In genomic region chr17:13739981-13740380, GRCm38 (mm10) we compare ENCODE assay signal across 25 mouse cellular contexts. TPM values are rescaled to one million over a fixed set of nuclear protein-coding genes. Genes with fewer than 3 reads are reported as not detected.
A peak's percentile ranks its signal among the peaks of the same experiment; 100 is the strongest.
DNase-seq lines count a peak whose midpoint lies in the region; ATAC-seq lines count a peak whose summit lies in the region.
"Had no signal": no experiment of that assay in that cellular context is flagged by ENCODE, and none has a peak within 500 bp of the region (broad histone marks: within the 10 kb centered on the region; RNA-seq: fewer than 3 reads in every experiment).

No protein-coding gene starts in this region.

- ATAC-seq in heart, embryonic 13.5 days (ENCODE audit: extremely low read depth, insufficient number of reproducible peaks, low FRiP score, low TSS enrichment): no peak
- ATAC-seq in lung, embryonic 15.5 days (ENCODE audit: borderline replicate concordance, extremely low read depth, low FRiP score, low TSS enrichment): no peak
- ATAC-seq in stomach, embryonic 16.5 days (ENCODE audit: insufficient read depth, low FRiP score): no peak
- ATAC-seq: forebrain, embryonic 13.5 days; forebrain, embryonic 16.5 days; hindbrain, postnatal 0 days; inflammation-experienced regulatory T-cells, adult 6 months; intestine, embryonic 16.5 days; Patski had no signal

- H3K4me3 ChIP-seq in heart, embryonic 13.5 days: no peak overlapping the region
- H3K4me3 ChIP-seq in lung, embryonic 15.5 days: no peak overlapping the region
- H3K4me3 ChIP-seq in stomach, embryonic 16.5 days (replicated peaks; ENCODE audit: low read length): no peak overlapping the region
- H3K4me3 ChIP-seq: forebrain, embryonic 10.5 days; forebrain, embryonic 13.5 days; heart, embryonic 15.5 days had no signal

- H3K9me3 ChIP-seq in heart, embryonic 13.5 days: no peaks in the 10 kb centered on the region
- H3K9me3 ChIP-seq in lung, embryonic 15.5 days: no peaks in the 10 kb centered on the region
- no peaks in the 10 kb centered on the region for H3K9me3 ChIP-seq in stomach, embryonic 16.5 days (replicated peaks; ENCODE audit: control insufficient read depth, low read length)
- H3K9me3 ChIP-seq: forebrain, embryonic 10.5 days; forebrain, embryonic 13.5 days; heart, embryonic 15.5 days had no signal

- DNase-seq in heart, adult 11 months: peak; percentile 51
- DNase-seq in heart, adult 8-10 months (ENCODE audit: low spot score): no peak
- DNase-seq in heart, postnatal 10 days: no peak
- no peak for DNase-seq in lung, postnatal 10 days
- DNase-seq in liver: no peak
- DNase-seq: adrenal gland, postnatal 10 days; adrenal gland, postnatal 36 days; B cell, adult 2 months; cerebellum, adult 18-20 months; cerebellum, adult 9-10 months; cerebellum, postnatal 14 days; gastrocnemius, postnatal 14 days had no signal

- no peaks in the 10 kb centered on the region for H3K27me3 ChIP-seq in heart, embryonic 13.5 days (replicated peaks)
- H3K27me3 ChIP-seq in lung, embryonic 15.5 days: no peaks in the 10 kb centered on the region
- H3K27me3 ChIP-seq in stomach, embryonic 16.5 days (ENCODE audit: control insufficient read depth, insufficient read depth, low read length): no peaks in the 10 kb centered on the region
- H3K27me3 ChIP-seq: forebrain, embryonic 13.5 days; heart, embryonic 15.5 days; Patski had no signal

- no peak overlapping the region for H3K4me2 ChIP-seq in heart, embryonic 13.5 days
- H3K4me2 ChIP-seq in lung, embryonic 15.5 days: no peak overlapping the region
- H3K4me2 ChIP-seq in stomach, embryonic 16.5 days (ENCODE audit: low read depth, low read length): no peak overlapping the region
- H3K4me2 ChIP-seq: forebrain, embryonic 13.5 days; heart, embryonic 15.5 days; hindbrain, embryonic 14.5 days had no signal

- peaks cover 84% of the 10 kb centered on the region for H3K4me1 ChIP-seq in heart, embryonic 13.5 days
- peaks cover 66% of the 10 kb centered on the region for H3K4me1 ChIP-seq in lung, embryonic 15.5 days
- peaks cover 34% of the 10 kb centered on the region for H3K4me1 ChIP-seq in stomach, embryonic 16.5 days (ENCODE audit: control insufficient read depth, insufficient read depth, low read length)

- H3K27ac ChIP-seq in heart, embryonic 13.5 days (replicated peaks): 0 out of 2 replicates have a peak overlapping the region, but pooled peaks have one; percentile 48
- H3K27ac ChIP-seq in lung, embryonic 15.5 days: 0 out of 2 replicates have a peak overlapping the region, but pooled peaks have one; percentile 32
- peak overlapping the region; percentile 97; the same call in 1 of the 2 replicates for H3K27ac ChIP-seq in stomach, embryonic 16.5 days (ENCODE audit: low read length)
- H3K27ac ChIP-seq: forebrain, embryonic 10.5 days; forebrain, embryonic 13.5 days; hindbrain, embryonic 14.5 days; hindbrain, postnatal 0 days had no signal

- intact Hi-C loops in heart, postnatal 10 days (cut with DNase I): loop anchor here (5.0 kb wide), 2 partner anchors 38 to 58 kb away; no protein-coding TSS in a partner anchor

- 55% methylated on average over 5 of the region's 5 CpGs for WGBS in heart, embryonic 13.5 days
- 55% methylated on average over 5 of the region's 5 CpGs for WGBS in lung, embryonic 15.5 days
- 65% methylated on average over 5 of the region's 5 CpGs for WGBS in stomach, embryonic 16.5 days

- no peak overlapping the region for H3K9ac ChIP-seq in heart, embryonic 13.5 days
- no peak overlapping the region for H3K9ac ChIP-seq in lung, embryonic 15.5 days
- H3K9ac ChIP-seq in stomach, embryonic 16.5 days (ENCODE audit: low read length): no peak overlapping the region
- H3K9ac ChIP-seq: forebrain, embryonic 13.5 days; heart, embryonic 15.5 days; hindbrain, embryonic 14.5 days had no signal

- no peaks in the 10 kb centered on the region for H3K36me3 ChIP-seq in heart, embryonic 13.5 days
- no peaks in the 10 kb centered on the region for H3K36me3 ChIP-seq in lung, embryonic 15.5 days
- no peaks in the 10 kb centered on the region for H3K36me3 ChIP-seq in stomach, embryonic 16.5 days (ENCODE audit: control insufficient read depth, insufficient read depth, low read length)
- H3K36me3 ChIP-seq: forebrain, embryonic 10.5 days; G1E; heart, embryonic 15.5 days had no signal

RNA-seq across cellular contexts. Expression of gene Afdn, which starts 20.4 kb away (rescaled TPM):
- total RNA-seq in heart, adult 8-10 months (2022): 100 to 1,000 TPM in 1 of 4 experiments, 10 to 100 TPM in 3; 62.7 to 106 (median 77.6) TPM
- 54.6 and 59.0 TPM in 2 replicates for polyA plus RNA-seq in heart, embryonic 13.5 days (2015; fragmentation: Nextera tagmentation; extraction: Ambion mirVana)
- total RNA-seq in heart, postnatal 10 days (2021): 100 to 1,000 TPM; 112 to 150 TPM
- polyA plus RNA-seq in lung, embryonic 15.5 days (2015; fragmentation: Nextera tagmentation; extraction: Ambion mirVana): 111 and 114 TPM in 2 replicates
- 59.7 and 63.7 TPM in 2 replicates for polyA plus RNA-seq in stomach, embryonic 16.5 days (2015; fragmentation: Nextera tagmentation; extraction: Ambion mirVana)

RNA-seq across cellular contexts. Expression of gene Tcte2, which starts 21.6 kb away (rescaled TPM):
- total RNA-seq in heart, adult 8-10 months (2022): 1 to 10 TPM; 6.0 to 7.6 (median 6.3) TPM
- polyA plus RNA-seq in heart, embryonic 13.5 days (2015; fragmentation: Nextera tagmentation; extraction: Ambion mirVana): 4.4 and 4.7 TPM in 2 replicates
- 1 to 10 TPM; 4.0 to 4.2 TPM for total RNA-seq in heart, postnatal 10 days (2021)
- 3.1 and 5.1 TPM in 2 replicates for polyA plus RNA-seq in lung, embryonic 15.5 days (2015; fragmentation: Nextera tagmentation; extraction: Ambion mirVana)
- 5.9 and 6.2 TPM in 2 replicates for polyA plus RNA-seq in stomach, embryonic 16.5 days (2015; fragmentation: Nextera tagmentation; extraction: Ambion mirVana)
- polyA plus RNA-seq: G1E; inflammation-experienced regulatory T-cells, adult 6 months had no signal

Comparison
In these comparisons a context has a peak if more than half of its experiments do, and no peak if none do; other contexts are left out.
1. H3K27ac ChIP-seq: peak in every context shown above with its lines; median percentile 97 in stomach, embryonic 16.5 days; 48 in heart, embryonic 13.5 days; 32 in lung, embryonic 15.5 days.